Mouse (Mus musculus) embryonic facial prominence, embryonic 15.5 days (tissue): ENCODE data around the gene Gm20388. TPM values are rescaled to one million over a fixed set of nuclear protein-coding genes. Genes with fewer than 3 reads are reported as not detected.

Experiments
- ATAC-seq: fragments of 200-750 bp; cut with Nextera tagmentation; 2 replicates; pipeline ENCODE4 v1.8.0; 2017; ENCODE audit warnings: low read depth, moderate TSS enrichment; ENCODE audit not compliant: insufficient number of reproducible peaks, low FRiP score, low TSS enrichment
- H3K27ac ChIP-seq: fragments of 300-500 bp; sonication (generic); replicated peaks from 2 replicates; pipeline ENCODE4 v1.5.1; 2015; ENCODE audit warnings: mild to moderate bottlenecking, inconsistent platforms
- H3K27me3 ChIP-seq: fragments of 300-500 bp; sonication (generic); 2 replicates; pipeline ENCODE4 v1.6.1; 2015; ENCODE audit warnings: inconsistent platforms
- H3K36me3 ChIP-seq: fragments of 300-500 bp; sonication (generic); 2 replicates; pipeline ENCODE4 v1.6.1; 2015; ENCODE audit warnings: mild to moderate bottlenecking, inconsistent platforms
- H3K4me1 ChIP-seq: fragments of 300-500 bp; sonication (generic); 2 replicates; pipeline ENCODE4 v1.6.1; 2015; ENCODE audit warnings: inconsistent platforms
- H3K4me2 ChIP-seq: fragments of 300-500 bp; sonication (generic); replicated peaks from 2 replicates; pipeline ENCODE4 v1.6.1; 2015; ENCODE audit warnings: mild to moderate bottlenecking, inconsistent platforms
- H3K4me3 ChIP-seq: fragments of 300-500 bp; sonication (generic); replicated peaks from 2 replicates; pipeline ENCODE4 v1.5.1; 2015; ENCODE audit warnings: mild to moderate bottlenecking, inconsistent platforms
- H3K9ac ChIP-seq: fragments of 300-500 bp; sonication (generic); 2 replicates; pipeline ENCODE4 v1.6.1; 2015; ENCODE audit warnings: inconsistent platforms
- H3K9me3 ChIP-seq: fragments of 300-500 bp; sonication (generic); replicated peaks from 2 replicates; pipeline ENCODE4 v1.6.1; 2016; ENCODE audit warnings: inconsistent platforms
- WGBS: fragments of 180-500 bp; shearing (Covaris S2); methylation state at CpG from one replicate; pipeline ENCODE4 v1.1.7; 2015; 5-methylcytosine and 5-hydroxymethylcytosine counted together
- polyA plus RNA-seq: library from polyadenylated mRNA; unstranded; fragments of >200 nt; fragmentation: Nextera tagmentation; extraction: Ambion mirVana; gene quantifications from 2 replicates; pipeline ENCODE4 v1.2.1, GENCODE M21; 2015

The Gm20388 gene
- polyA plus RNA-seq, 1 experiment from 2014 or later = 8.0 TPM

DNA sequence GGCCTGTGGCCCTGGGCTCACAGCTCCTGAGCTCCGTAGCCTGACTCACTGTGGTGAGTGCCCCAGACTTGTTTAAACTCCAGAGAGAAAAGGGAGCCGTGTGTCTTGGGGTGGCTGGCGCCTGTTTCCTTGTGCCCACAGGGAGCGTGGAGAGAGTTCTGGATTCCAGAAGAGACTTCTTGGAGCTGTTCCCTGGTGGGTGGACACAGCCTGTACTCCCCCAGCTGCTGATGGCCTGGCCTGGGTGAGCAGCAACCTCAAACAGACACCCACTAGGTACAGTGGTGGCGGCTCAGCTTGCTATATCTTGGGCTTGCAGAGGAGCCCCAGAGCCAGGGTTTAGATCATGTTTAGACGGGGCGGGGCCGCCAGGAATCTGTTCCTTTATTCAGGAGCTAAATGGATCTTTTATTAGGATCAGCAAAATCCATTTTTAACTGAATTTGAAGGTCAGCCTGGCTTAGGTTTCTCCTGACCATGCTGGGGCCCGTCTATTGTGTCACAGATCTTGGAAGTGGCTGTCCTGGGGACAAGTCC is 339.2 kb downstream of the Gm20388 start:
- H3K27ac ChIP-seq = peak overlapping the region; percentile 58
- 55% methylated on average over 9 of the region's 9 CpGs for WGBS
- H3K4me1 ChIP-seq = peaks cover 37% of the 10 kb centered on the region
- H3K36me3 ChIP-seq = no peaks in the 10 kb centered on the region
- H3K4me3 ChIP-seq = no peak overlapping the region
- H3K27me3 ChIP-seq = no peaks in the 10 kb centered on the region
- no peak overlapping the region for H3K9ac ChIP-seq
- H3K9me3 ChIP-seq = no peaks in the 10 kb centered on the region
- ATAC-seq = no peak
- H3K4me2 ChIP-seq = no peak overlapping the region

DNA sequence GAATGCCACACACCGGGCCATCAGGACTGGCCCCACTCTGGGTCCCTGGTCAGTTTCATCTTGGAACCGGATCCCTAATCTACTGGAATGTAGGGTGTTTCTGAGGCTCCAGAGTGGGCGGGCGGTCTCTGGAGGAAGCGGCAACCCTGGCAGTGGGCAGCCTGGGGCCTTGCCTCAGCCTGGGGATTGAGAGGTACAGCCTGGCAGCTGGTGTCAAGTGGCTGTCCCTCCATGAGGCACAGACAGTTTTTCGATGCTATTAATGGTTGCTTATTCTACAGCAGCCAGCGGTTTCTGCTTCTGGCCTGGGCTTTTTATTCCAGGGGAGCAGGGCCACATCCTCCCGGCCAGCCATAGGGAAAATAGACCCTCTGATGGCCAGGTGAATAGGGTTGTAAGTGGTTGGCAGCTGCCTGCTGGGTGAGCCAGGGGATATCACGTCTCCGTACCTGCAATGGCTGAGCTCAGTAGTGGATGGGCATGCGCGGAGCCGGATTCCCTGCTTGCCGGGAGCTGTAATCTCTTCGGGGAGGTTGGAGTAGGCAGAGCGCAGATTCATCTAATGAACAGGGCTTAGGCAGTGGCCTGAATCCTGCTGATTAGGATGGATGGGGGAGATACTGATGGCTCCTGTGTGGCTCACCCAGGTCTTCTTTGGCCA is 340.2 kb downstream of the Gm20388 start:
- Histone ChIP-seq H3K9ac (no peak overlapping the region), H3K9me3 (no peaks in the 10 kb centered on the region), H3K36me3 (no peaks in the 10 kb centered on the region), H3K4me2 (no peak overlapping the region), H3K27ac (peak overlapping the region; percentile 52; the same call in 1 of the 2 replicates), H3K4me3 (no peak overlapping the region), H3K4me1 (peaks cover 46% of the 10 kb centered on the region), H3K27me3 (no peaks in the 10 kb centered on the region)
- no peak for ATAC-seq
- 65% methylated on average over 16 of the region's 16 CpGs for WGBS

DNA sequence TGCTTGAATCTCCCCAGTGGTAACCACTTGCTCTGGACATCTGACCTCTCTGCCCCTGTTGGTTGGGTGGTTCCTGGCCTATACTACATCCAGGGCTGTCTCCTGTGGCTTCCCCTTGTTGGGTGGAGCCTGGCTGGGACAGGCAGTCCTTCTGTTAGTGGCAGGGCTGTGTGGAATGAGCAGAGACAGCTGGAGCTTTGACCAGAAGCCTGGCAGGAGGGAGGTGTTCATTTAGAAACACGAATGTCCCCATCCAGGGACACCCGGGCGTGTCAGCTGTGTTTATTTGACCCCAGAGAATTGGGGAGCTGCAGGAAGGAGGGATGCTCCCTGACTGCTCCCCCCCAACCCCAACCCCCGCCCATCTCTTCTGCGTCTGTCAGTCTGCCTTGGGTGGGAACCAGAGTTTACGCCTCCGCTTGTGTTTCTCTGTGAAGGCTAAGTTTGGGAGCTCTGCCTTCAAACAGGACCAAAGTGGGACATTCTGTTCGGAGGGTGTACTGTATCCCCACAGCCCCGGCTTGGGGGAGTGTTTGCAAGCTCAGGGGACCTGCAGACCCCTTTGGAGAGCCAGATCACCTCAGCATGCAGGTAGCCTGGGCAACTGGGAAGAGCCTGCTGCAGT is 340.9 kb downstream of the Gm20388 start:
- 63% methylated on average over 9 of the region's 9 CpGs for WGBS
- Histone ChIP-seq H3K4me2 (no peak overlapping the region), H3K27me3 (no peaks in the 10 kb centered on the region), H3K27ac (peak overlapping the region; percentile 52), H3K4me3 (no peak overlapping the region), H3K9ac (no peak overlapping the region), H3K36me3 (no peaks in the 10 kb centered on the region), H3K4me1 (peaks cover 53% of the 10 kb centered on the region), H3K9me3 (no peaks in the 10 kb centered on the region)
- ATAC-seq = no peak

DNA sequence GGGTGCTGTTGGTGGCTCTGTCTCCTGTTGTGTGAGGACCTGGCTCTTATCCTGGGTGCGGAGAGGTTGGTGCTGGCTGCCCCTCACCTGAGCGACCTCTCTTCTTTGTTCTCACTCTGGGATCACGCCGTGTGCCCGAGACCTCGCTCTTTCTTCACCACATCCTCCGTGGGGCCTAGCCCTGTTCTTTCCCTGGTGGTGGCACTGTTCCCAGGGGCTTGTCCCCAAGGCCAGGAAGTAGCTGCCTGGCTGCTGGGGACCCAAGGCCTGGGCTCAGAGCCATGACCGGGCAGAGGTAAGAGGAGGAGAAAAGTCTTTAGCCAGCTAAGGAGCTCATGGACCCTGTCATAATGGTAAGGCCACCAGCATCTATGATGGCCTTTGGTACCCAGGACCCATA is 343.0 kb downstream of the Gm20388 start:
- Histone ChIP-seq H3K4me2 (no peak overlapping the region), H3K27ac (no peak overlapping the region), H3K27me3 (no peaks in the 10 kb centered on the region), H3K4me3 (no peak overlapping the region), H3K4me1 (peaks cover 65% of the 10 kb centered on the region), H3K36me3 (no peaks in the 10 kb centered on the region), H3K9ac (no peak overlapping the region), H3K9me3 (no peaks in the 10 kb centered on the region)
- 71% methylated on average over 8 of the region's 8 CpGs for WGBS
- no peak for ATAC-seq

- Histone ChIP-seq H3K4me2 (no peak overlapping the region), H3K36me3 (no peaks in the 10 kb centered on the region), H3K4me1 (peaks cover 68% of the 10 kb centered on the region), H3K9ac (no peak overlapping the region), H3K27ac (no peak overlapping the region), H3K9me3 (no peaks in the 10 kb centered on the region), H3K27me3 (no peaks in the 10 kb centered on the region), H3K4me3 (no peak overlapping the region)
- WGBS = 86% methylated on average over 6 of the region's 6 CpGs
- no peak for ATAC-seq
Measured at GRCm38 (mm10) chr8:120255406-120255987, 344.9 kb downstream of the Gm20388 start.

- peaks cover 69% of the 10 kb centered on the region for H3K4me1 ChIP-seq
- peak overlapping the region; percentile 63 for H3K27ac ChIP-seq
- WGBS = 36% methylated on average over 6 of the region's 6 CpGs
- H3K9ac ChIP-seq = no peak overlapping the region
- no peak overlapping the region for H3K4me2 ChIP-seq
- no peaks in the 10 kb centered on the region for H3K27me3 ChIP-seq
- no peaks in the 10 kb centered on the region for H3K36me3 ChIP-seq
- ATAC-seq = 0 out of 2 replicates have a peak, but pooled peaks have one; percentile 9
- no peak overlapping the region for H3K4me3 ChIP-seq
- H3K9me3 ChIP-seq = no peaks in the 10 kb centered on the region
Measured at GRCm38 (mm10) chr8:120256958-120257357, 346.3 kb downstream of the Gm20388 start.

DNA sequence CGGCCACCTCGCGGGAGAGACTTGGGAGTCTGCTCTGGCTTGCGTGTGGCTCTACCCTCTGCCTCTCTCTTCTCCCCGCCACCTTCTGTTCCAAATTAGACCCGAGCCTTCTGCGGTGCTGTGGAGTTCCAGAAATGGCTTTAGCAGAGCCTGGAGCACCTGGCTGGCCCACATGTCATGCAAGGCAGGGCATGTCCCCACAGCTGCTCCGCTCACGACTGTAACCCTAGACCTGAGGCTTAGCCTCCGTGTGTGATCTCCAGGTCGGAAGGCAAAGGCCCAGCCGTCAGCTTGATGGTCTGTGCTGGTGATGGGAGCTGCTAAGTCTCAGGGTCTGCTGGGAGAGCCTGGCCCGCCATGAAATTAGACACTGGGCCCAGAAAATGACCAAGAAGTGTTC is 348.6 kb downstream of the Gm20388 start:
- ATAC-seq = no peak
- Histone ChIP-seq H3K27ac (no peak overlapping the region), H3K9me3 (no peaks in the 10 kb centered on the region), H3K27me3 (no peaks in the 10 kb centered on the region), H3K4me1 (peaks cover 82% of the 10 kb centered on the region), H3K36me3 (no peaks in the 10 kb centered on the region), H3K4me2 (no peak overlapping the region), H3K9ac (no peak overlapping the region), H3K4me3 (no peak overlapping the region)
- WGBS = 41% methylated on average over 13 of the region's 13 CpGs

DNA sequence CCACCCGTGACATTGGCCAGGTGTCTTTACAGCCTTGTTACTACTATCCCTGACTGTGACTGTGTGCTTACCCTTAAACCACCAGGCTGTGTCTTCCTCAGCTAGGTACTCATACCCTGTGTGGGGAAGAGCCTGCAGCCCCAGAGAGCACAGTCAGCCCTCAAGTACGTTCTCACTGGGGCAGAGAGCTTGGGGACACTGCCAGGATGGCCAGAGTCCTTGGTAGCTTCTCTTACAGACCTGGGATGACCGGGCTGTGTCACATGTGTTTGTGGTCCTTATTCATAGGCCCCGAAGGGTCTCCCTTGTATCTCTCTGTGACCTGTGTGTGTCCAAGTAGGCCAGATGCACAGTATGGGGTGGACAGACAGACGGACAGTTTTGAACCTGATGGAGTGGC is 350.0 kb downstream of the Gm20388 start:
- peaks cover 84% of the 10 kb centered on the region for H3K4me1 ChIP-seq
- H3K27ac ChIP-seq = no peak overlapping the region
- no peak for ATAC-seq
- no peak overlapping the region for H3K9ac ChIP-seq
- H3K4me2 ChIP-seq = no peak overlapping the region
- H3K4me3 ChIP-seq = no peak overlapping the region
- no peaks in the 10 kb centered on the region for H3K36me3 ChIP-seq
- no peaks in the 10 kb centered on the region for H3K9me3 ChIP-seq
- 78% methylated on average over 5 of the region's 5 CpGs for WGBS
- no peaks in the 10 kb centered on the region for H3K27me3 ChIP-seq

- no peak for ATAC-seq
- no peak overlapping the region for H3K9ac ChIP-seq
- 32% methylated on average over 21 of the region's 21 CpGs for WGBS
Measured at GRCm38 (mm10) chr8:120261338-120262120, 350.9 kb downstream of the Gm20388 start.

GRCm38 (mm10) chr8:120263879-120264278 is 353.2 kb downstream of the Gm20388 start:
- ATAC-seq = no peak
- Histone ChIP-seq H3K9ac (no peak overlapping the region), H3K4me2 (no peak overlapping the region), H3K36me3 (no peaks in the 10 kb centered on the region), H3K27me3 (no peaks in the 10 kb centered on the region), H3K4me1 (peaks cover 93% of the 10 kb centered on the region), H3K4me3 (no peak overlapping the region), H3K9me3 (no peaks in the 10 kb centered on the region), H3K27ac (peak overlapping the region; percentile 91; the same call in 1 of the 2 replicates)
- WGBS = 78% methylated on average over 5 of the region's 5 CpGs

More at GRCm38 (mm10) chr8:120261338-120262120, 350.9 kb downstream of the Gm20388 start:
- peaks cover 84% of the 10 kb centered on the region for H3K4me1 ChIP-seq
- H3K27me3 ChIP-seq = no peaks in the 10 kb centered on the region
- no peak overlapping the region for H3K4me2 ChIP-seq
- no peak overlapping the region for H3K4me3 ChIP-seq
- 0 out of 2 replicates have a peak overlapping the region, but pooled peaks have one; percentile 30 for H3K27ac ChIP-seq
- H3K9me3 ChIP-seq = no peaks in the 10 kb centered on the region
- no peaks in the 10 kb centered on the region for H3K36me3 ChIP-seq
